Mouse (Mus musculus): Measurements from ENCODE around the gene Bpifa5. TPM values are rescaled to one million over a fixed set of nuclear protein-coding genes. Genes with fewer than 3 reads are reported as not detected.
"Not testable (repeated sequence)": the region's sequence is repeated elsewhere in the genome, so short reads cannot be mapped to it uniquely, and the experiment has no call there.

Gene Bpifa5
- polyA plus RNA-seq (2016; fragmentation: Nextera tagmentation; extraction: Ambion mirVana), result not detected in 2 replicates

- H3K36me3 ChIP-seq, result no peaks in the 10 kb centered on the region
- 0 out of 2 replicates have a peak, but pooled peaks cover 3% of the 10 kb centered on the region for H3K9me3 ChIP-seq
- 80% methylated on average over 8 of the region's 8 CpGs for WGBS
- no peak within 1 kb of the TSS for H3K4me3 ChIP-seq
- no peaks in the 10 kb centered on the region for H3K27me3 ChIP-seq
- no peak within 1 kb of the TSS for H3K27ac ChIP-seq
- no peaks in the 10 kb centered on the region for H3K4me1 ChIP-seq
- H3K4me2 ChIP-seq (replicated peaks), result no peak within 1 kb of the TSS
- no peak for ATAC-seq (ENCODE audit: insufficient number of reproducible peaks, insufficient read depth, low FRiP score, low TSS enrichment)
- no peak within 1 kb of the TSS for H3K9ac ChIP-seq
Observed at GRCm38 (mm10) chr2:154162307-154162706, at the start of gene Bpifa5. Bpifa5 (plus strand) TSS chr2:154162607.

DNA sequence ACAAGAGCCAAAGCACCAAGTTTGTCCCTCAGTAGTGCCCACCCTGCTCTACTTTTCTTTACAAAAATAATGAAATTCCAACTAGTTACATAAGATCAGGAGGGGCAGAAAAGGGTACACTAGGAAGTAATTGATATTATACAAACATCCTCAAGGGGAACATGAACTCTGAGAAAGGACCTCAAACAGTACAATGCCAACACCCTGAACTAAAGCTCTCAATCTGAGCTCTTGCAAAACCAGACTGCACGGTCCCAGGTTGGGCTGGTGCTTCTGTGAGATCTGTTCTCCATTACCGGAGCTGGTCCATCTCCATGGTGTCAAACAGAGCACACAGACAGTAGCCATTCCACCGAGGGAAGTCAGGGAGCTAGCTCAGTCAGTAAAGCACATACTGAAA, 45.0 kb upstream of the Bpifa5 start:
- 69% methylated on average over 3 of the region's 3 CpGs for WGBS
- H3K4me1 ChIP-seq, result no peaks in the 10 kb centered on the region

DNA sequence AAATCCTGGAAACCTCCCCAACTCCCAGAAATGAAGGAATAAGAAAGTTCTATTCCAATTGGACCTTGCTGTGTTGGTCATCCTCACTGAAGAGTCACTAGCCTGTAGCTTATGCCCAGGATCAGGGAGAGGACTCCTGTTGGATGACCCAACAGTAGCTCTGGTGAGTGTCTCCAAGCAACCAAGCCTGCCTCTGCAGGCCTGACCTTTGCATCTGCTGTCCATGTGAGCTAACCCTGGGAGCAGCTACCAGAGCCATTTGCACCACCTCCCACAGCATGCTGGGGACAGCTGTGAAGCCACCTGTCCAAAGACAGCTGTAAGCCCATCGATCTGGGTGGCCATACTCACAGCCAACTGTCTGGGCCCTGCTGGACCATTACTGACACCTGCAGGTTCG, 32.3 kb upstream of the Bpifa5 start, which contains the start of gene Bpifa3:
Gene Bpifa3, plus strand, starts transcription at position 217 of the 400 bp plus-strand sequence.
- no peak for ATAC-seq (ENCODE audit: insufficient number of reproducible peaks, insufficient read depth, low FRiP score, low TSS enrichment)
- H3K4me2 ChIP-seq (replicated peaks), result no peak within 1 kb of the TSS
- H3K36me3 ChIP-seq, result no peaks in the 10 kb centered on the region
- no peaks in the 10 kb centered on the region for H3K9me3 ChIP-seq
- H3K4me3 ChIP-seq, result no peak within 1 kb of the TSS
- no peak within 1 kb of the TSS for H3K9ac ChIP-seq
- H3K27me3 ChIP-seq, result no peaks in the 10 kb centered on the region
- no peaks in the 10 kb centered on the region for H3K4me1 ChIP-seq
- 73% methylated on average over 2 of the region's 2 CpGs for WGBS
- no peak within 1 kb of the TSS for H3K27ac ChIP-seq

More for the DNA sequence above, 45.0 kb upstream of the Bpifa5 start:
- Histone ChIP-seq H3K4me3 (no peak overlapping the region), H3K36me3 (no peaks in the 10 kb centered on the region), H3K4me2 (replicated peaks) (no peak overlapping the region), H3K9ac (no peak overlapping the region), H3K9me3 (no peaks in the 10 kb centered on the region), H3K27ac (no peak overlapping the region), H3K27me3 (no peaks in the 10 kb centered on the region)
- no peak for ATAC-seq (ENCODE audit: insufficient number of reproducible peaks, insufficient read depth, low FRiP score, low TSS enrichment)

GRCm38 (mm10) chr2:154142580-154142979, 19.8 kb upstream of the Bpifa5 start, which contains the start of gene Bpifa1:
Bpifa1 (plus strand) TSS chr2:154142880.
- Histone ChIP-seq H3K27ac (no peak within 1 kb of the TSS), H3K27me3 (no peaks in the 10 kb centered on the region), H3K4me2 (replicated peaks) (no peak within 1 kb of the TSS), H3K9ac (no peak within 1 kb of the TSS), H3K4me3 (no peak within 1 kb of the TSS), H3K36me3 (no peaks in the 10 kb centered on the region), H3K9me3 (no peaks in the 10 kb centered on the region), H3K4me1 (no peaks in the 10 kb centered on the region)
- 73% methylated on average over 4 of the region's 4 CpGs for WGBS
- no peak for ATAC-seq (ENCODE audit: insufficient number of reproducible peaks, insufficient read depth, low FRiP score, low TSS enrichment)

DNA sequence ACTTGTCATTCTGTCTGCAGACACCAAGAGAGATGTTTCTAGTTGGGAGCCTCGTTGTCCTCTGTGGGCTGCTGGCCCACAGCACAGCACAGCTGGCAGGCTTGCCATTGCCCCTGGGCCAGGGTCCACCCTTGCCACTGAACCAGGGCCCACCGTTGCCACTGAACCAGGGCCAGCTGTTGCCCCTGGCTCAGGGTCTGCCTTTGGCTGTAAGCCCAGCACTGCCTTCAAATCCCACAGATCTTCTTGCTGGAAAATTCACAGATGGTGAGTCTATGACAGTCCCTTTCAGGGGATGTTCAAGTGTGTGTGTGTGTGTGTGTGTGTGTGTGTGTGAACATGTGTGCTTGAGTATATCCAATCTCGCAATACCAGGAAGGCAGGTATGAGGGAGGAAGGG, 18.7 kb upstream of the Bpifa5 start:
- no peaks in the 10 kb centered on the region for H3K9me3 ChIP-seq
- H3K4me2 ChIP-seq (replicated peaks), result no peak overlapping the region
- ATAC-seq (ENCODE audit: insufficient number of reproducible peaks, insufficient read depth, low FRiP score, low TSS enrichment), result no peak
- H3K9ac ChIP-seq, result no peak overlapping the region
- 85% methylated on average over 3 of the region's 3 CpGs for WGBS
- H3K36me3 ChIP-seq, result no peaks in the 10 kb centered on the region
- H3K27me3 ChIP-seq, result no peaks in the 10 kb centered on the region
- H3K4me3 ChIP-seq, result no peak overlapping the region
- H3K27ac ChIP-seq, result no peak overlapping the region
- no peaks in the 10 kb centered on the region for H3K4me1 ChIP-seq

- Histone ChIP-seq H3K36me3 (no peaks in the 10 kb centered on the region), H3K4me3 (no peak overlapping the region), H3K27me3 (no peaks in the 10 kb centered on the region), H3K4me2 (replicated peaks) (no peak overlapping the region), H3K4me1 (no peaks in the 10 kb centered on the region), H3K9ac (no peak overlapping the region), H3K27ac (no peak overlapping the region), H3K9me3 (no peaks in the 10 kb centered on the region)
- WGBS, result 81% methylated on average over 4 of the region's 4 CpGs
- no peak for ATAC-seq (ENCODE audit: insufficient number of reproducible peaks, insufficient read depth, low FRiP score, low TSS enrichment)
Observed at GRCm38 (mm10) chr2:154147496-154147895, 14.9 kb upstream of the Bpifa5 start.

DNA sequence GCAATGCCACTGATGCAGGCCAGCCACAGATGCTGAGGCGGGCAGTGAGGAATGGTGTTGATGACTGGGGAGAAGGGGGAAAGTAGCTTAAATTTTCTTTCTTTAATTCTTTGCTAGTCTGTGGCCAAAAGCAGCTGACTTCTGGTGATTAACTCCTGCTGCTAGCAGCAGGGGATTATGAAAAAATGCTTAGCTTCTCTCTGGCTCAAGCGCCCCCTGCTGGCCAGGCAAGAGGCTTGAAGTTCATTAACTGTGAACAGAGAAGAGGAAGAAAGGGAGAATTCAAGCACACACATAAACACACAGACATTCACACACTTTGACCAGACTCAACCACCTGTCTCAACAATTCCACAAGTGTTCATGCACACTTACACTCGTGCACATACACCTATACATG, 4.0 kb upstream of the Bpifa5 start:
- Histone ChIP-seq H3K4me3 (no peak overlapping the region), H3K27me3 (no peaks in the 10 kb centered on the region), H3K4me1 (no peaks in the 10 kb centered on the region), H3K4me2 (replicated peaks) (no peak overlapping the region), H3K9me3 (0 out of 2 replicates have a peak, but pooled peaks cover 3% of the 10 kb centered on the region), H3K9ac (no peak overlapping the region), H3K27ac (no peak overlapping the region), H3K36me3 (no peaks in the 10 kb centered on the region)
- ATAC-seq (ENCODE audit: insufficient number of reproducible peaks, insufficient read depth, low FRiP score, low TSS enrichment), result no peak
- 27% methylated on average over 3 of the region's 3 CpGs for WGBS

GRCm38 (mm10) chr2:154163306-154163705, 899 bp downstream of the Bpifa5 start:
- Histone ChIP-seq H3K4me1 (no peaks in the 10 kb centered on the region), H3K27me3 (no peaks in the 10 kb centered on the region), H3K9me3 (0 out of 2 replicates have a peak, but pooled peaks cover 3% of the 10 kb centered on the region), H3K9ac (no peak overlapping the region), H3K27ac (no peak overlapping the region), H3K36me3 (no peaks in the 10 kb centered on the region), H3K4me2 (replicated peaks) (no peak overlapping the region), H3K4me3 (no peak overlapping the region)
- 92% methylated on average over 5 of the region's 5 CpGs for WGBS
- ATAC-seq (ENCODE audit: insufficient number of reproducible peaks, insufficient read depth, low FRiP score, low TSS enrichment), result no peak

DNA sequence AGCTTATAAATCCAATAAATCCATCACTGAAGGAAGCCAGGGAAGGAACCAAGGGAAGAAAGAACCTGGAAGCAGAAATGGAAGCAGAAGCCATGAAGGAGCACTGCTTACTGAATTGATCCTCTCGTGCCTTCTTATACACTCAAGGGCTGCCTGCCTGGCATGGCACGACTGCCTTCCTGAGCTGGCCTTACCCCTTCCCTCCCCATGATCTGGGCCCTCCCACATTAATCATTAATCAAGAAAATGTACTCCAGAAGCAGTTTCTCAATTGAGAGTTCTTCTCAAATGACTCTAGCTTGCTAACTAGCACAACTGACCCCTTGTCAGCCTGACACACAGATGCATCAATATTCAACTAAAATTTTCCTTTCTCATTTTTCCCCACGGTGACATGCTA, 6.8 kb downstream of the Bpifa5 start:
- Histone ChIP-seq H3K4me2 (replicated peaks) (no peak overlapping the region), H3K9ac (no peak overlapping the region), H3K4me3 (no peak overlapping the region), H3K27ac (no peak overlapping the region), H3K9me3 (no peaks in the 10 kb centered on the region), H3K4me1 (no peaks in the 10 kb centered on the region), H3K36me3 (no peaks in the 10 kb centered on the region), H3K27me3 (no peaks in the 10 kb centered on the region)
- no peak for ATAC-seq (ENCODE audit: insufficient number of reproducible peaks, insufficient read depth, low FRiP score, low TSS enrichment)
- WGBS, result 72% methylated on average over 3 of the region's 3 CpGs

DNA sequence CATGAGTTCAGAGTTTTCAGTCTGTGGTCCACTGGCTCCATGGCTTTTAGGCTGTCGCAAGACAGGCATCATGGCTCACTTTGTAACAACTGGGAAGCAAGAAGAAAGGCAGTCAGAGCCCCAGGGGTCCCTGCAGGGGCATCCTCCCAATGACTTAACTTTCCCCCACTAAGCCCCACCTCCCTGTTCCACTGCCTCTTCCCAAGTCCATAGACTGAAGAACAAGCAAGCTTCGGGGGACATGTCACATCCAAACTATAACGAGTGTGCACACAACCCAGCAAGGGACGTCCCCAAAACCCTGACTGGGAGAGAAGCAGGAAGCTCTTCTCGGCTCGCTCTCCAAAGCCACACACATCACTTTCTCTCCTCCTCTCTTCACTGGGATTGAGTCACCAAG, 9.2 kb downstream of the Bpifa5 start:
- Histone ChIP-seq H3K9ac (no peak overlapping the region), H3K27me3 (no peaks in the 10 kb centered on the region), H3K4me2 (replicated peaks) (no peak overlapping the region), H3K36me3 (no peaks in the 10 kb centered on the region), H3K4me1 (no peaks in the 10 kb centered on the region), H3K4me3 (no peak overlapping the region), H3K27ac (no peak overlapping the region), H3K9me3 (no peaks in the 10 kb centered on the region)
- no peak for ATAC-seq (ENCODE audit: insufficient number of reproducible peaks, insufficient read depth, low FRiP score, low TSS enrichment)
- WGBS, result 72% methylated on average over 6 of the region's 6 CpGs

DNA sequence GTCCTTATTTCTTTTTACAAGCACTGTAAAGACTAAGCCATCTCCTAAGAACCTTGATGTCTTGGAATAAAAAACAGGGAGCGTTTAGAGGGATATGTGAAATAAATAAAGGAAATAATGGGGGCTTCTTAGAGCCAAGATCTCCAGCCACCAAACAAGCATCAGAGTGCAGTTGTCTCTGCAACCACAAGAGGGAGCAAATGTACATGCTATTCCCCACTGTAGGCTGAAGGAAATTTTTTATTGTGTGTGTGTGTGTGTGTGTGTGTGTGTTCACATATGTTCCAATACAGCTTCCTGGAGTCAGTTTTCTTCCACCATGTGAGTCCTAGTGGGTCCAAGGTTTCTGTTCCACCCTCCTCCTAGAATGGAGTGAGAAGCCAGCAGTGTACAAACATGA, 10.9 kb downstream of the Bpifa5 start:
- Histone ChIP-seq H3K4me3 (no peak overlapping the region), H3K27me3 (no peaks in the 10 kb centered on the region), H3K4me1 (no peaks in the 10 kb centered on the region), H3K36me3 (no peaks in the 10 kb centered on the region), H3K27ac (no peak overlapping the region), H3K9ac (no peak overlapping the region), H3K4me2 (replicated peaks) (no peak overlapping the region), H3K9me3 (no peaks in the 10 kb centered on the region)
- 46% methylated on average over 1 of the region's 1 CpGs for WGBS
- no peak for ATAC-seq (ENCODE audit: insufficient number of reproducible peaks, insufficient read depth, low FRiP score, low TSS enrichment)

- not testable (repeated sequence) for H3K4me3 ChIP-seq; H3K4me1 ChIP-seq; H3K36me3 ChIP-seq; H3K27ac ChIP-seq; H3K4me2 ChIP-seq (replicated peaks); H3K27me3 ChIP-seq; ATAC-seq (ENCODE audit: insufficient number of reproducible peaks, insufficient read depth, low FRiP score, low TSS enrichment); H3K9ac ChIP-seq; H3K9me3 ChIP-seq
- WGBS, result 84% methylated on average over 7 of the region's 7 CpGs
Observed at GRCm38 (mm10) chr2:154181900-154182299, 19.5 kb downstream of the Bpifa5 start.

DNA sequence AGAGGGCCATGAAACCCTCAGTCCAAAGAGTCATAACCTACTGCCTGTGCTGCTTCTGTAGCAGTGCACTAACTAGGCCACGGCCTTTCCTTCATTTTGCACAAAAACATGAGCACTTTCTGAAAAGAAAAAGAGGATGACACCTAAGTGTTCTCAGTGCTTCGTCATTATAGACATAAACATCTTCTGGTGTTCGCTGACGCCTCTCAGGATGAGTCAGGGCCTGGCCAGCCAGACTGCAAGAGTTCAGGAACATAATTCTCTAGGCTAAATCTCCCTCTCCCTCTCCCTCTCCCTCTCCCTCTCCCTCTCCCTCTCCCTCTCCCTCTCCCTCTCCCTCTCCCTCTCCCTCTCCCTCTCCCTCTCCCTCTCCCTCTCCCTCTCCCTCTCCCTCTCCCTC, 20.7 kb downstream of the Bpifa5 start:
- not testable (repeated sequence) for H3K27ac ChIP-seq; H3K9me3 ChIP-seq; H3K9ac ChIP-seq; ATAC-seq (ENCODE audit: insufficient number of reproducible peaks, insufficient read depth, low FRiP score, low TSS enrichment); H3K4me3 ChIP-seq; H3K27me3 ChIP-seq; H3K4me2 ChIP-seq (replicated peaks); H3K36me3 ChIP-seq; H3K4me1 ChIP-seq
- 75% methylated on average over 4 of the region's 4 CpGs for WGBS
